Mouse (Mus musculus) left cerebral cortex, postnatal 10 days (tissue): ENCODE results near the gene Gpr180. TPM values are rescaled to one million over a fixed set of nuclear protein-coding genes. Genes with fewer than 3 reads are reported as not detected.
"Not testable (repeated sequence)": the region's sequence is repeated elsewhere in the genome, so short reads cannot be mapped to it uniquely, and the experiment has no call there.

Source experiments
- DNase-seq, 2 experiments: peaks; one replicate each; pipeline ENCODE4 v3.0.0; 2021 to 2022; ENCODE audit warnings: low spot score in 2 of 2, mixed read lengths in 1 of 2; ENCODE audit errors: extremely low spot score in 1 of 2
- intact Hi-C: fragments of 180-260 bp; cut with DNase I; formaldehyde crosslinking; loops from one replicate; pipeline ENCODE4 v1.15.1; 2025
- total RNA-seq, 2 experiments: library from RNA; stranded (reverse); gene quantifications; 2 replicates each; pipeline ENCODE4 v1.2.3; 2021

Gene Gpr180
- total RNA-seq, result 10 to 100 TPM; 33.1 to 33.3 TPM

- peak; percentile 96 to 98 for DNase-seq
- intact Hi-C loops, result no loop called here
Observed at GRCm38 (mm10) chr14:118136744-118137452, at the start of gene Gpr180. Gene Gpr180 (plus strand): TSS chr14:118137158.

GRCm38 (mm10) chr14:118088437-118089207, 48.3 kb upstream of the Gpr180 start:
- intact Hi-C loops, result no loop called here

GRCm38 (mm10) chr14:118089215-118089805, 47.6 kb upstream of the Gpr180 start:
- peak; percentile 81 to 95 for DNase-seq
- intact Hi-C loops, result no loop called here

More at GRCm38 (mm10) chr14:118088437-118089207, 48.3 kb upstream of the Gpr180 start:
- no peak for DNase-seq

GRCm38 (mm10) chr14:118089806-118090392, 47.1 kb upstream of the Gpr180 start:
- intact Hi-C loops, result no loop called here
- peak in 1 of 2 experiments; percentile 9 for DNase-seq

GRCm38 (mm10) chr14:118098265-118098664, 38.7 kb upstream of the Gpr180 start:
- intact Hi-C loops, result no loop called here
- DNase-seq, result no peak

- DNase-seq, result no peak
- intact Hi-C loops, result no loop called here
Observed at GRCm38 (mm10) chr14:118101227-118101990, 35.5 kb upstream of the Gpr180 start.

- DNase-seq, intact Hi-C loops: not testable (repeated sequence)
Observed at GRCm38 (mm10) chr14:118107479-118107878, 29.5 kb upstream of the Gpr180 start.

GRCm38 (mm10) chr14:118113116-118113515, 23.8 kb upstream of the Gpr180 start:
- DNase-seq, result no peak
- intact Hi-C loops, result no loop called here

- intact Hi-C loops, result no loop called here
- no peak for DNase-seq
Observed at GRCm38 (mm10) chr14:118124129-118124528, 12.8 kb upstream of the Gpr180 start.

GRCm38 (mm10) chr14:118124771-118125170, 12.2 kb upstream of the Gpr180 start:
- intact Hi-C loops, result no loop called here
- DNase-seq, result no peak

GRCm38 (mm10) chr14:118126301-118126700, 10.7 kb upstream of the Gpr180 start:
- intact Hi-C loops, result no loop called here
- no peak for DNase-seq

GRCm38 (mm10) chr14:118131472-118131871, 5.5 kb upstream of the Gpr180 start:
- DNase-seq, result no peak
- intact Hi-C loops, result loop anchor here (5.0 kb wide), 1 partner anchor 129 kb away; no protein-coding TSS in a partner anchor

- DNase-seq, result no peak
- intact Hi-C loops, result loop anchor here (5.0 kb wide), 1 partner anchor 130 kb away; no protein-coding TSS in a partner anchor
Observed at GRCm38 (mm10) chr14:118131931-118132641, 4.9 kb upstream of the Gpr180 start.

- peak; percentile 98 to 100 for DNase-seq
- intact Hi-C loops, result loop anchor here (5.0 kb wide), 1 partner anchor 130 kb away; no protein-coding TSS in a partner anchor
Observed at GRCm38 (mm10) chr14:118132642-118132977, 4.3 kb upstream of the Gpr180 start, which contains the start of gene Tgds. Gene Tgds (minus strand): TSS chr14:118132755.

GRCm38 (mm10) chr14:118137487-118137886, 529 bp downstream of the Gpr180 start:
- intact Hi-C loops, result no loop called here
- DNase-seq, result no peak

- intact Hi-C loops, result no loop called here
- no peak for DNase-seq
Observed at GRCm38 (mm10) chr14:118142283-118142682, 5.3 kb downstream of the Gpr180 start.

GRCm38 (mm10) chr14:118148046-118148445, 11.1 kb downstream of the Gpr180 start:
- intact Hi-C loops, result no loop called here

GRCm38 (mm10) chr14:118148554-118148953, 11.6 kb downstream of the Gpr180 start:
- no peak for DNase-seq
- intact Hi-C loops, result no loop called here

More at GRCm38 (mm10) chr14:118148046-118148445, 11.1 kb downstream of the Gpr180 start:
- no peak for DNase-seq
